Mouse (Mus musculus) cortical plate, adult 2 months (tissue): ENCODE results near the gene Eftud2.

ENCODE experiments used
- CTCF ChIP-seq: fragments of 200-500 bp; IDR thresholded peaks from 2 replicates; pipeline ENCODE4 v1.5.1; 2011; ENCODE audit warnings: mild to moderate bottlenecking, control low read depth, low read length; ENCODE audit not compliant: insufficient read depth; ENCODE audit errors: extremely low read depth
- POLR2A ChIP-seq: fragments of 200-500 bp; IDR thresholded peaks from 2 replicates; pipeline ENCODE4 v1.6.1; 2011; ENCODE audit warnings: mild to moderate bottlenecking, low read length, control low read depth; ENCODE audit not compliant: insufficient read depth; ENCODE audit errors: extremely low read depth

- peak; percentile 35; the same call in 1 of the 2 replicates for TF ChIP-seq CTCF
- no peak for TF ChIP-seq POLR2A
Measured at GRCm38 (mm10) chr11:102853760-102854159, 27.0 kb downstream of the Eftud2 start.
